ENCODE assay signal across 8 mouse cellular contexts in genomic region chrX:50634842-50635615, GRCm38 (mm10).
DNase-seq lines count a peak whose midpoint lies in the region; ATAC-seq lines count a peak whose summit lies in the region.

No protein-coding gene starts in this region.

- H3K4me2 ChIP-seq in hindbrain, embryonic 14.5 days (replicated peaks) = peak overlapping the region; percentile 57

- H3K4me1 ChIP-seq in hindbrain, embryonic 14.5 days (replicated peaks; ENCODE audit: control insufficient read depth, insufficient read depth, low read length) = no peaks in the 10 kb centered on the region

- H3K36me3 ChIP-seq in hindbrain, embryonic 14.5 days (replicated peaks; ENCODE audit: control insufficient read depth, insufficient read depth) = no peaks in the 10 kb centered on the region

- 22% methylated on average over 30 of the region's 30 CpGs for WGBS in hindbrain, embryonic 14.5 days

- no peaks in the 10 kb centered on the region for H3K27me3 ChIP-seq in hindbrain, embryonic 14.5 days (ENCODE audit: control insufficient read depth, insufficient read depth, low read length)

- no peaks in the 10 kb centered on the region for H3K9me3 ChIP-seq in hindbrain, embryonic 14.5 days (ENCODE audit: control insufficient read depth, low read length)

- peak; percentile 40 for ATAC-seq in activated CD4-positive, CD25-positive, alpha-beta regulatory T cell, adult 4 months
- ATAC-seq in hindbrain, embryonic 14.5 days (ENCODE audit: low FRiP score) = peak; percentile 98

- H3K9ac ChIP-seq in hindbrain, embryonic 14.5 days = peak overlapping the region; percentile 44

- peak; percentile 77 to 80 for DNase-seq in cerebellum, postnatal 36 days
- DNase-seq in gastrocnemius, adult 18-20 months (ENCODE audit: low spot score) = peak; percentile 75
- peak; percentile 75 for DNase-seq in hindbrain, embryonic 14.5 days (ENCODE audit: low spot score)
- DNase-seq in left cerebral cortex, adult 11 months (ENCODE audit: low spot score) = peak; percentile 80
- peak; percentile 84 for DNase-seq in lung, postnatal 25 days (ENCODE audit: low spot score)
- DNase-seq in retina, postnatal 7 days (ENCODE audit: low read depth, low spot score) = peak; percentile 65
- DNase-seq in urinary bladder, postnatal 14 days (ENCODE audit: low spot score) = peak; percentile 78

- H3K27ac ChIP-seq in hindbrain, embryonic 14.5 days = peak overlapping the region; percentile 32; the same call in 1 of the 2 replicates

- H3K4me3 ChIP-seq in hindbrain, embryonic 14.5 days (replicated peaks; ENCODE audit: low read length) = peak overlapping the region; percentile 49

Comparison
In these comparisons a context has a peak if more than half of its experiments do, and no peak if none do; other contexts are left out.
1. Peak in every context shown above with its lines: DNase-seq, ATAC-seq, H3K4me3 ChIP-seq and H3K27ac ChIP-seq.